Mouse (Mus musculus): ENCODE results near the gene Srsf3. TPM values are rescaled to one million over a fixed set of nuclear protein-coding genes. Genes with fewer than 3 reads are reported as not detected.
A peak's percentile ranks its signal among the peaks of the same experiment; 100 is the strongest.

Gene Srsf3
- polyA plus RNA-seq, 1 experiment from 2014 or later: 884 TPM

- DNase-seq (ENCODE audit: extremely low spot score, low spot score): peak; percentile 45
- Histone ChIP-seq H3K36me3 (replicated peaks) (no peaks in the 10 kb centered on the region), H3K9me3 (peaks cover 6% of the 10 kb centered on the region; the same call in 1 of the 2 replicates), H3K4me3 (peak overlapping the region; percentile 40), H3K27ac (peak overlapping the region; percentile 79), H3K4me1 (peaks cover 48% of the 10 kb centered on the region), H3K27me3 (ENCODE audit: poor library complexity, severe bottlenecking) (peaks cover 57% of the 10 kb centered on the region)
- WGBS: 4% methylated on average over 25 of the region's 25 CpGs
Observed at GRCm38 (mm10) chr17:29078519-29079383, 46.3 kb downstream of the Srsf3 start.

- H3K27ac ChIP-seq: peak overlapping the region; percentile 65
- peaks cover 7% of the 10 kb centered on the region; the same call in 1 of the 2 replicates for H3K9me3 ChIP-seq
- H3K36me3 ChIP-seq (replicated peaks): no peaks in the 10 kb centered on the region
- 4% methylated on average over 22 of the region's 23 CpGs for WGBS
- DNase-seq (ENCODE audit: extremely low spot score, low spot score): peak; percentile 32
- peaks cover 39% of the 10 kb centered on the region for H3K4me1 ChIP-seq
- H3K4me3 ChIP-seq: peak overlapping the region; percentile 28
- peaks cover 57% of the 10 kb centered on the region for H3K27me3 ChIP-seq (ENCODE audit: poor library complexity, severe bottlenecking)
Observed at GRCm38 (mm10) chr17:29080758-29081617, 48.6 kb downstream of the Srsf3 start.

GRCm38 (mm10) chr17:29081618-29082381 is 49.4 kb downstream of the Srsf3 start:
- Histone ChIP-seq H3K27ac (peak overlapping the region; percentile 65), H3K36me3 (replicated peaks) (no peaks in the 10 kb centered on the region), H3K27me3 (ENCODE audit: poor library complexity, severe bottlenecking) (peaks cover 57% of the 10 kb centered on the region), H3K4me1 (peaks cover 39% of the 10 kb centered on the region), H3K4me3 (peak overlapping the region; percentile 28), H3K9me3 (peaks cover 7% of the 10 kb centered on the region; the same call in 1 of the 2 replicates)
- 5% methylated on average over 21 of the region's 21 CpGs for WGBS
- no peak for DNase-seq (ENCODE audit: extremely low spot score, low spot score)

- Histone ChIP-seq H3K36me3 (replicated peaks) (no peaks in the 10 kb centered on the region), H3K9me3 (peaks cover 7% of the 10 kb centered on the region; the same call in 1 of the 2 replicates), H3K4me3 (no peak overlapping the region), H3K27me3 (ENCODE audit: poor library complexity, severe bottlenecking) (peaks cover 48% of the 10 kb centered on the region), H3K27ac (no peak overlapping the region), H3K4me1 (peaks cover 30% of the 10 kb centered on the region)
- WGBS: 95% methylated on average over 8 of the region's 8 CpGs
- no peak for DNase-seq (ENCODE audit: extremely low spot score, low spot score)
Observed at GRCm38 (mm10) chr17:29083586-29083985, 51.2 kb downstream of the Srsf3 start.

GRCm38 (mm10) chr17:29084656-29085055 is 52.2 kb downstream of the Srsf3 start:
- Histone ChIP-seq H3K4me1 (peaks cover 21% of the 10 kb centered on the region), H3K9me3 (peaks cover 7% of the 10 kb centered on the region; the same call in 1 of the 2 replicates), H3K27me3 (ENCODE audit: poor library complexity, severe bottlenecking) (peaks cover 37% of the 10 kb centered on the region), H3K4me3 (no peak overlapping the region), H3K36me3 (replicated peaks) (no peaks in the 10 kb centered on the region), H3K27ac (no peak overlapping the region)
- no peak for DNase-seq (ENCODE audit: extremely low spot score, low spot score)
- WGBS: 89% methylated on average over 7 of the region's 7 CpGs

- no peak for DNase-seq (ENCODE audit: extremely low spot score, low spot score)
- Histone ChIP-seq H3K4me3 (no peak overlapping the region), H3K27ac (no peak overlapping the region), H3K36me3 (replicated peaks) (no peaks in the 10 kb centered on the region), H3K4me1 (peaks cover 21% of the 10 kb centered on the region), H3K9me3 (peaks cover 7% of the 10 kb centered on the region; the same call in 1 of the 2 replicates), H3K27me3 (ENCODE audit: poor library complexity, severe bottlenecking) (peaks cover 36% of the 10 kb centered on the region)
- WGBS: 88% methylated on average over 10 of the region's 10 CpGs
Observed at GRCm38 (mm10) chr17:29085266-29085665, 52.8 kb downstream of the Srsf3 start.

GRCm38 (mm10) chr17:29086916-29087315 is 54.5 kb downstream of the Srsf3 start:
- Histone ChIP-seq H3K4me1 (peaks cover 8% of the 10 kb centered on the region), H3K36me3 (replicated peaks) (no peaks in the 10 kb centered on the region), H3K9me3 (peaks cover 7% of the 10 kb centered on the region; the same call in 1 of the 2 replicates), H3K27me3 (ENCODE audit: poor library complexity, severe bottlenecking) (peaks cover 34% of the 10 kb centered on the region), H3K27ac (no peak overlapping the region), H3K4me3 (no peak overlapping the region)
- DNase-seq (ENCODE audit: extremely low spot score, low spot score): no peak
- WGBS: 80% methylated on average over 4 of the region's 4 CpGs

GRCm38 (mm10) chr17:29090776-29091175 is 58.3 kb downstream of the Srsf3 start, which contains the start of gene Cdkn1a:
Cdkn1a (plus strand) TSS chr17:29090976.
- Histone ChIP-seq H3K9me3 (no peaks in the 10 kb centered on the region), H3K27me3 (ENCODE audit: poor library complexity, severe bottlenecking) (peaks cover 55% of the 10 kb centered on the region), H3K4me3 (no peak within 1 kb of the TSS), H3K27ac (no peak within 1 kb of the TSS), H3K4me1 (peaks cover 34% of the 10 kb centered on the region), H3K36me3 (replicated peaks) (no peaks in the 10 kb centered on the region)
- DNase-seq (ENCODE audit: extremely low spot score, low spot score): no peak
- WGBS: 82% methylated on average over 3 of the region's 3 CpGs

GRCm38 (mm10) chr17:29091348-29091944 is 59.0 kb downstream of the Srsf3 start:
- Histone ChIP-seq H3K4me3 (no peak overlapping the region), H3K4me1 (peaks cover 34% of the 10 kb centered on the region), H3K9me3 (no peaks in the 10 kb centered on the region), H3K27me3 (ENCODE audit: poor library complexity, severe bottlenecking) (peaks cover 61% of the 10 kb centered on the region), H3K27ac (no peak overlapping the region), H3K36me3 (replicated peaks) (no peaks in the 10 kb centered on the region)
- DNase-seq (ENCODE audit: extremely low spot score, low spot score): no peak
- WGBS: 52% methylated on average over 6 of the region's 6 CpGs

GRCm38 (mm10) chr17:29092497-29092896 is 60.1 kb downstream of the Srsf3 start:
- DNase-seq (ENCODE audit: extremely low spot score, low spot score): no peak
- 68% methylated on average over 5 of the region's 5 CpGs for WGBS
- peaks cover 36% of the 10 kb centered on the region for H3K4me1 ChIP-seq
- H3K27me3 ChIP-seq (ENCODE audit: poor library complexity, severe bottlenecking): peaks cover 71% of the 10 kb centered on the region
- H3K36me3 ChIP-seq (replicated peaks): no peaks in the 10 kb centered on the region
- no peak overlapping the region for H3K27ac ChIP-seq
- H3K9me3 ChIP-seq: no peaks in the 10 kb centered on the region
- no peak overlapping the region for H3K4me3 ChIP-seq

Data from forebrain, embryonic 10.5 days (tissue).